Mouse (Mus musculus) heart, postnatal 25 days (tissue): ENCODE results near the gene Wnt9b. TPM values are rescaled to one million over a fixed set of nuclear protein-coding genes. Genes with fewer than 3 reads are reported as not detected.

ENCODE experiments used
- DNase-seq: peaks from one replicate; pipeline ENCODE4 v3.0.0; 2022; ENCODE audit warnings: low spot score
- intact Hi-C: fragments of 180-260 bp; cut with DNase I; formaldehyde crosslinking; loops from one replicate; pipeline ENCODE4 v1.15.1; 2025
- total RNA-seq, 2 experiments: library from RNA; stranded (reverse); gene quantifications; 2 replicates each; pipeline ENCODE4 v1.2.3; 2021

Gene Wnt9b
- total RNA-seq, 2 experiments from 2014 or later, result 0.78 to 0.99 TPM

DNA sequence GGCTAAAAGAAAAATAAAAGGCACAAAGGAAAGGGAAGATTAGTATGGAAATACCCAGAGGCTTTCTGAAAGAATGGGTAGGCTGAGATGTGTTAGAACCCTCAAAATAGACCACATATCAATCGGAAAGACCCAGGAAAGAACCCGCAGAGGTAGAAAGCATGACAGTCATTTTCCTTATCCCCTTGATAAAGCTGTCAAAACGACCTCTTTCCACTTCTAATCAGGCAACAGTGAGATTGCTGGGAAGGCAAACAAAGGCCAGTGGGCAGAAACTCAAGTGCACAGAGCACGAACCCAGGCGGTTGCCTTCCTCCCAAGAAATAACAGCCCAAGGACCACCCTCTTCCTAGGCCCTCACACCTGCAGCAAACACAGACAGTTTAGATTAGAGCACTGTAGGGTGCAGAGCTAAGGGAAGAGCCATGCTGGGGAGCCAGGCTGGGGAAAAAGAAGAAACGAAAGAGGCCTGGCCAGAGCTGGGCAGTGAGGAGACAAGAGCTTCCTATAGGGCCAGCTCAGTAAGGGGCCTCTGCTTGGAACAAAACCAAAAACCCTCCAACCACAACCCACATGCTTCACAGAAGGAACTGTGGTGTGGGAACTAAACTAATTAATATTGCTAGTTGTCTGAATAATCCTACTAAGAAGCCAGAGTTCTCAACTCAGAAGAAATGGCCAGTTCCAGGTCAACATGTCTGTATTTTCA, 61.2 kb downstream of the Wnt9b start:
- DNase-seq, result no peak
- intact Hi-C loops, result no loop called here

DNA sequence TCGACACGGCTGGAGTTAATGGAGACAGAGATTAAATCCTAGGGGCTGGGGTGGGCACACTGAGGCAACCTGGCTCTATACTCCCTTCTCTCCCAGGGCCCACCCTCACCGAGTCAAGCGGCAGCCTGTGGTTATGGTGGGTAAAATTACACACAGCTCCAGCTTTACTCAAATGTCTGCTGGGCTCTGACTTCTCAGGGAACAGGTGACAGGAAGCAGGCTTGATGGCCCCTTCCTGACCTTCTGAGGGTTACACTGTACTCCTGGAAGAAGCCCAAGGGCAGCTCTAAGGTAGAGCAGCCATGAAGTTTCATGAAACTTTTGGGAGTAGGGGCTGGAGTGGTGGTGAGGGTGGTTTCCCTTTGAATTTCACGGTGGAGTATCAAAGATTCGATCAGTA, 62.9 kb downstream of the Wnt9b start:
- DNase-seq, result no peak
- intact Hi-C loops, result no loop called here

GRCm38 (mm10) chr11:103685261-103685736, 64.3 kb downstream of the Wnt9b start:
- DNase-seq, result no peak
- intact Hi-C loops, result no loop called here

GRCm38 (mm10) chr11:103683667-103684334, 65.8 kb downstream of the Wnt9b start:
- intact Hi-C loops, result no loop called here
- DNase-seq, result no peak

Other genes with a start within 250 kb of the Wnt9b start
- gene Lrrc37a, start 245.2 kb downstream of the Wnt9b start, total RNA-seq, result not detected
- not detected for gene Gm884, start 128.7 kb downstream of the Wnt9b start, total RNA-seq
- not detected for gene Lyzl6, start 110.9 kb downstream of the Wnt9b start, total RNA-seq
- gene Rprml, start 100.3 kb downstream of the Wnt9b start, total RNA-seq, result not detected
- 10 to 100 TPM; 39.2 to 39.3 TPM for gene Gosr2, start 51.9 kb downstream of the Wnt9b start, total RNA-seq
- not detected for gene Wnt3, start 24.3 kb upstream of the Wnt9b start, total RNA-seq
- gene Nsf, start 204.2 kb upstream of the Wnt9b start, total RNA-seq, result 10 to 100 TPM; 31.3 to 31.9 TPM
- 10 to 100 TPM; 32.4 to 33.3 TPM for gene Arf2, start 216.9 kb upstream of the Wnt9b start, total RNA-seq